Mouse (Mus musculus) megakaryocyte, embryonic 14.5 days (primary cell): Measurements from ENCODE around the gene Bag3. TPM values are rescaled to one million over a fixed set of nuclear protein-coding genes. Genes with fewer than 3 reads are reported as not detected.

Experiments used
- H3K27me3 ChIP-seq: replicated peaks from 2 replicates; pipeline ENCODE3; 2012; ENCODE audit warnings: inconsistent platforms
- H3K36me3 ChIP-seq: replicated peaks from 2 replicates; pipeline ENCODE3; 2012; ENCODE audit warnings: low read length, inconsistent platforms, mixed read lengths
- H3K4me1 ChIP-seq: 2 replicates; pipeline ENCODE4 v1.6.1; 2012; ENCODE audit warnings: inconsistent platforms
- H3K4me3 ChIP-seq: replicated peaks from 2 replicates; pipeline ENCODE3; 2012; ENCODE audit warnings: moderate library complexity, mild to moderate bottlenecking, inconsistent platforms
- H3K9me3 ChIP-seq: 2 replicates; pipeline ENCODE4 v1.6.1; 2012; ENCODE audit warnings: inconsistent platforms
- FLI1 ChIP-seq: IDR thresholded peaks from 2 replicates; pipeline ENCODE4 v1.6.1; 2012; ENCODE audit warnings: low read length, inconsistent platforms, mixed read lengths
- GATA1 ChIP-seq: IDR thresholded peaks from 3 replicates; pipeline ENCODE4 v1.6.1; 2012; ENCODE audit warnings: mixed read lengths, low read length, inconsistent platforms, borderline replicate concordance
- polyA plus RNA-seq: library from polyadenylated mRNA; stranded (reverse); fragments of >175 nt; gene quantifications from 2 replicates; pipeline ENCODE4 v1.2.3, GENCODE M21; 2012; ENCODE audit warnings: low replicate concordance; ENCODE audit not compliant: insufficient read depth

The Bag3 gene
- polyA plus RNA-seq, 1 experiment: 42.5 TPM

DNA sequence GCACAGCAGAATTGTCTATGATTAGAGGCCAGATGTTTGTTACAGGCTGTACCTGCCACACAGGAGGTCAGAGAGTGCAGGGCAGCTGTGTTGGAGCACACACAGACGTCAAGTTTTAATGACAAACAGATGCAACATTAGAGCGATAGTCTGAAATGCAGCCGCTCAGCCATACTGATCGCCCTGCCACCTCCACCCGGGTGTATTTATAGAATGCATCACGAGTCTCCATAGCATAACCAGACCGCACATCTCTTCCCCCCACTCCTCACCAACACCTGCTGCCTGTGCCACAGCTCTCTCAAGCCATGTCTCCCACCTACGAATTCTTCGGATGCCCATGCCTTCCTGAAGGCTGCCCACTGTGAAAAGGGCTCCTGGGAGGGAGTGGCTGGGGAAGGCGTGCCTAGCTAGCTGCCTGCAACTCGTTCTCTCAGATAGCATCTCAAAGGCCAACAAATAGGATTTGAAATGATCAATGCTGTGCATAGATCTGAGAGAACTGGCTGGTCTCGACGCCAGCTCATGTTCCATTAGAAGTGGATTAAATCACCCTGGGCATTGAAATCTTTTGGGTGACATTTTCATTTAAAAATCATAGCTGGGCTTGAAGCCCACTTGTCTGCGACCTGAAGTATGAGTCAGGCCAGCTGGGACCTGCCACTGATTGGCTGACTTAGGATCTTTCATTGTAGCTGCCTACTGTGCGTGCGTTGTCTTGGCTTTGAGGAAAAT lies 3.9 kb upstream of the Bag3 start:
- peaks cover 17% of the 10 kb centered on the region for H3K27me3 ChIP-seq
- H3K4me1 ChIP-seq: peaks cover 38% of the 10 kb centered on the region
- TF ChIP-seq GATA1 (no peak), FLI1 (no peak)
- no peaks in the 10 kb centered on the region for H3K36me3 ChIP-seq
- H3K4me3 ChIP-seq: no peak overlapping the region
- no peaks in the 10 kb centered on the region for H3K9me3 ChIP-seq

DNA sequence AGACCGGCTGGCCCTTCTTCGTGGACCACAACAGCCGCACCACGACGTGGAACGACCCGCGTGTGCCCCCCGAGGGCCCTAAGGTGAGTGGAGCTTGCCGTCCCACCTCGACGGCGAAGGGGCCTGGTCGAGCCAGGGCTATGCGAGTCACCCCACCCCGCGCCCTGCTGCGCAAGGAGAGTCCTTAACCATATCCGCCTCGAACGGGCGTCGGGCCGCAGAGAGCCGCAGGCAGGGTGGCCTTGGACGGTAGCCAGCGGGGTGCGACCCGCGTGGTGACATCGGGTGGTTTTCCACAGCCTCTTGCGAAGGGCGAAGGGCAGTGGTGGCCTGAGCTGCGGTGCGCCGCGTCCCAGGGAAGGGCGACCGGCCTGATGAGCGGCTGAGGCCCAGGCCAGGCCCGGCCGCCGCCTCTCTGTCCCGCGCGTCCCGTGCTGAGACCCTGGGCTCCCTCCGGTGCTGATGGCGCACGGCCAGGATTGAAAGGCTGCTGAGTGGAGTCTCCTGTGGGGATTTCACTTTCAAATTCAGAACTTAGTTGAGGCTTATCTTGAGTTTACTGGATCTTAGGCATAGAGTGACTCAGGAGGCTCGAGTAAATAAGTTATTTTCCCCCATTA lies 656 bp downstream of the Bag3 start:
- H3K36me3 ChIP-seq: peaks cover 10% of the 10 kb centered on the region
- no peaks in the 10 kb centered on the region for H3K9me3 ChIP-seq
- peaks cover 11% of the 10 kb centered on the region for H3K27me3 ChIP-seq
- H3K4me1 ChIP-seq: peaks cover 46% of the 10 kb centered on the region
- peak overlapping the region; percentile 98 for H3K4me3 ChIP-seq
- no peak for TF ChIP-seq FLI1
- TF ChIP-seq GATA1: no peak

DNA sequence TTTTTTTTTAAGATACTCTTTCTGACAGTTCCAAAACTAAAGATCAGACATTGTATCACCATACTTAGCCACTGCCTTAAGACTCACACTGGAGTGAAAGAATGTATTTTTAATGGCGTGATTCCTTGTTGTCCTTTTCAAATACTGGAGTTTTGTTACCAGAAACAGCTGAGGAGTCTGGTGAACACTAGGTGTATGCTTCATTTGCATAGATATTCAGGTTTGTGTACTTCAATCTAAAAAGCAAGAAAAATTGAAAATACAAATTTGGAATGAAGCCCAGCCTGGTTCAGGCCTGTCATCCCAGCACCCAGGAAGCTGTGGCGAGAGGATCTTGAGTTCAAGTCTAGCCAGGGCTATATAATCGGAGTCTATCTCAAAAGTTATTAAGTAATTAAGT lies 1.2 kb downstream of the Bag3 start:
- no peak for TF ChIP-seq GATA1
- no peak for TF ChIP-seq FLI1
- peaks cover 7% of the 10 kb centered on the region for H3K27me3 ChIP-seq
- H3K36me3 ChIP-seq: peaks cover 15% of the 10 kb centered on the region
- peaks cover 52% of the 10 kb centered on the region for H3K4me1 ChIP-seq
- H3K9me3 ChIP-seq: no peaks in the 10 kb centered on the region
- H3K4me3 ChIP-seq: peak overlapping the region; percentile 98

DNA sequence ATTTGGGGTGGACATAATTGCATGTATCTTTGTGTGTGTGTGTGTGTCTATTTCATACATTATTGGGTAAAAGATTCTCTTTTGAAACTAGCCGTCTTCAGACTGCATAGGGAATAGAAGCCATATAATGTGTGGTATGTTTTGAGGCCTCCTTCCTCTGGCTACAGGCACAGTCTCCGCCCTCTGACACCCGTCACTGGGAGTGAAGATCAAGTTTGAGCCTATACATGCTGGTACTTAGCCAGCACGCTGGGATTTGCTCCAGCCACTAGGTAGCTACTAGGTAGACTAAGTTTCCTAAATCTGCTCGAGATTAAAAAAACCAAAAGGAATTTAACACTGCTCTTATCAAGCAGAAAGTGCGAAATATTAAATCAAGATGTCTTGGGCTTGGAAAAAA lies 3.2 kb downstream of the Bag3 start:
- TF ChIP-seq GATA1: no peak
- TF ChIP-seq FLI1: no peak
- peak overlapping the region; percentile 19 for H3K4me3 ChIP-seq
- H3K4me1 ChIP-seq: peaks cover 72% of the 10 kb centered on the region
- no peaks in the 10 kb centered on the region for H3K27me3 ChIP-seq
- no peaks in the 10 kb centered on the region for H3K9me3 ChIP-seq
- H3K36me3 ChIP-seq: peaks cover 25% of the 10 kb centered on the region

DNA sequence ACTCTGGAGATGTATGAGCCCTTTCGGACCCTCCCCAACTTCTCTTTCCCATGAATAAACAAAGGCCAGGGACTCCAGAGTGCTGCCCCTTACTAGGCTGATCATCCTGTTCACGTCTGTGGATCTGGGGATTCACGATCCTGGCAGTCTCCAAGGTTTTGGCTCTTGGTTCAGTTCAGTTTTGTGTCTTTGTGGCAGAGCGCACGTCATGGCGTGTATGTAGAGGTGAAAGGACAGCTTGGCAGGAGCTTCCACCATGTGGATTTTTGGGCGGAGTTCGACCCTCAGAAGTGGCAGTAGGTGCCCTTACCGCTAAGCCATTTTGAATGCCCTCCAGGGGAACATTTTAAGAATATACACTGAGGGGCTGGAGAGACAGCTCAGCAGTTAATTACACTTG lies 5.2 kb downstream of the Bag3 start:
- peaks cover 84% of the 10 kb centered on the region for H3K4me1 ChIP-seq
- H3K4me3 ChIP-seq: no peak overlapping the region
- peaks cover 33% of the 10 kb centered on the region for H3K36me3 ChIP-seq
- H3K9me3 ChIP-seq: no peaks in the 10 kb centered on the region
- H3K27me3 ChIP-seq: no peaks in the 10 kb centered on the region
- no peak for TF ChIP-seq FLI1
- no peak for TF ChIP-seq GATA1

DNA sequence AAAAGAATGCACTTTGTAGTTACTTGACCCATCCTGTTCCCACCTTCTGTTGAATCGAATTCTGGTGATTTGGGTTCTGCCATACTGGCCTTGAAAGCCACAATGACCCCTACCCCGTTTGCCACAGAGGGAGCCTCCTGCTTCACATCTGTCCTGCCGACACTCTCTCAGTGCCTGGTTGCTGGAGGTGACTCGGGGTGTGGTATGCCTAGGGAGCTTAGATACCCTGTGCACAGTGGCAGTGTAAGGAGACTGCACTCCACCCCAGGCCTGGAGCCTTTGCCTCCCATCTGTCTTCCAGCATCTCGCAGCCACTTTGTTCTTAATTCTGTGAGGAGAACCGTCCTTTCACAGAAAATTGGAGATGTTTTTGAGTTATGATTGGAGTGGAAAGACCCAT lies 5.7 kb downstream of the Bag3 start:
- H3K4me3 ChIP-seq: no peak overlapping the region
- no peaks in the 10 kb centered on the region for H3K27me3 ChIP-seq
- no peaks in the 10 kb centered on the region for H3K9me3 ChIP-seq
- H3K36me3 ChIP-seq: peaks cover 38% of the 10 kb centered on the region
- H3K4me1 ChIP-seq: peaks cover 86% of the 10 kb centered on the region
- TF ChIP-seq FLI1 (no peak), GATA1 (no peak)

DNA sequence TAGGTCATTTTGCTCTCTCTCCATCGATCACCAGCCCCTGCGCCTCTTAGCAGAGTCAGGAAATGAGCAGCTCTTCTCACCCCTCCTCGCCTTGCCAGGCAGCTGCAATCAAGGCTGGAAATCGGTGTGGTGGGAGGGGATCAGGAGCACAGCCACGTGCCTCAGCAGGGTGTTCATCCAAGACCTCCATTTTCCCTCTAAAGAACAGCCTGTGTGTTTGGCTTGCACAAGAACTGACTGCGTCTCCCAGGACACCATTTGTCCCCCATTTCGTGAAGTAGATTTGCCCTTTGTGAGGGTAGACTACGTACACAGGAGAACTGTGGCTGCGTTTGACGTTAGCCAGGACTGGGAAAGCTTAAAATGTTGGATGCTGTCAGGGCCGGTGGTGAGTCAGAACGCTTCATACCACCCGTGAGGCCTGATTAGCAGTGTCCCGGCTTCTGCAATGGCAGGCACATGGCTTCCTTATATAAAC lies 6.2 kb downstream of the Bag3 start:
- Histone ChIP-seq H3K4me1 (peaks cover 89% of the 10 kb centered on the region), H3K27me3 (no peaks in the 10 kb centered on the region), H3K36me3 (peaks cover 42% of the 10 kb centered on the region), H3K9me3 (no peaks in the 10 kb centered on the region), H3K4me3 (peak overlapping the region; percentile 50)
- TF ChIP-seq GATA1: no peak
- TF ChIP-seq FLI1: no peak

DNA sequence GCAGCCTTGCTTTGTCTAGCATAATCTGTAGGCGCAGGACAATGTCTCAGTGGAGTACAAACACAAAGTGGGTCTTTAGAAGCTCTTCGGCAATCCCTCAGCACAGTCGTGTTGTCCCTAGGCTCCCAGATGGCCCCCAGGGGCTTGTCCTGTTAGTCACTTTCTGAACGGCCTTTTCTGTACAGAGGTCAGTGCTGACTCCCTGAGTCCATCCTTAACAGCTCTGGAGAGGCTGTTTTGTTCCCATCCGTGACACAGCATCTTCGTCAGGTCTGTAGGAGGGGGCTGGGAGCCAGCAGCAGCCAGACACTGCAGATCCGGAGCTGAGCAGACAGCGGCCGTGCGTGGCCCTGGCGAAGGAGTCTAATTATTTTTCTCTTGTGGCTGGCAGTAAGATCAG lies 7.6 kb downstream of the Bag3 start:
- peaks cover 52% of the 10 kb centered on the region for H3K36me3 ChIP-seq
- H3K4me1 ChIP-seq: peaks cover 95% of the 10 kb centered on the region
- TF ChIP-seq GATA1: no peak
- no peak for TF ChIP-seq FLI1
- H3K4me3 ChIP-seq: no peak overlapping the region
- no peaks in the 10 kb centered on the region for H3K27me3 ChIP-seq
- H3K9me3 ChIP-seq: no peaks in the 10 kb centered on the region

DNA sequence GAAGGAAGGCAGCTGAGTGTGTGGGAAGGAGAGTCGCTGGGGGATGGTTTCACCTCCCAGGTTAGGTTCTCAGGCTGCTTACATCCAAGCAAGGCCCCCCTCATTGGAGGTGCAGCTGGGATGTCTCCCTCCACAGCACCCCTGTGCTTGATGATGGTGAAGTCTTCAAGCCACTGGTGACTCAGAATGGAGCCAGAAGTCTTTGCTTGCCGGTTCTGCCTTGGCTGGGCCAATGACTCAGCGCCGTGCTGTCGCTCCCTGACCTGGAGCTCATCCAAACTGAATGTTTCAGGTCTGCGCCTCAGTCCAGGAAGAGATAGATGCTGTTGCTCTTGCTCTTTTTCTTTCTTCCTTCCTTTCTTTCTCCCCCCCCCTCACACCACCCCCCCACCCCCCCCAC lies 8.5 kb downstream of the Bag3 start:
- no peaks in the 10 kb centered on the region for H3K27me3 ChIP-seq
- peaks cover 98% of the 10 kb centered on the region for H3K4me1 ChIP-seq
- H3K4me3 ChIP-seq: peak overlapping the region; percentile 12
- no peaks in the 10 kb centered on the region for H3K9me3 ChIP-seq
- peaks cover 56% of the 10 kb centered on the region for H3K36me3 ChIP-seq
- TF ChIP-seq FLI1: no peak
- TF ChIP-seq GATA1: no peak

DNA sequence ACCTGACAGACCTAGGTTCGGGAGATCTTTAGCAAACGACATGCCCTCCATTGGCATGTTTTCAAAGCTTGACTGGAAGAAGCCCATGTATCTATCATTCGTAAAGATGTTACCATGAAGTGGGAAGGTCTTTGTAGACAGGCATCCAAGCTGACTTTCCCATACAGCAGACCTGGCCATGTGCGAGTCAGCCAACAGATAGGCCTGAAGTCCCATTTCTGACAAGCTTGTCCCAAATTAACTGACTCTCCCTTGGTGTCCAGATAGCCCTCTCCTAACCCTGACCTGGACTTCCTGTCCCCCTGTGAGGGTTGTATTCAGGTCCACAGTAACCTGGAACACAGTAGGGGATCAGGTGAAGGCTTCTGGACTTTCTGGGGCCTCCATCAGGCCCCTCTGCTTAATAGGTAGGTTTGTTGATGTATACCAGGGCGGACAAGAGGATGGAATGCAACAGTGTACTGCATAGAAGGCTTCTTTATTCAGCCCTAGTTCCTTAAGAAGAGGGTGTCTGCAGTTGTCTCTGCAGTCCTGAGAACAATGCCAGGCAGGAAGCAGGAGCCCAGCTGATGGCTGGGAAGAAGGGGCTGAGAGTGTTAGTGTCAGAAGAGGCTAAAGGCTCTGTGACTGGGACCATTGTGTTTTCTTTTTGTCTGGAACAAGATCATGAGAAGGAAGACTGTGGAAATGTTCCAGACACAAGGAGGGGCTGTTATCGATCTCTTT lies 9.2 kb downstream of the Bag3 start:
- Histone ChIP-seq H3K4me3 (peak overlapping the region; percentile 38), H3K4me1 (peaks cover 96% of the 10 kb centered on the region), H3K27me3 (no peaks in the 10 kb centered on the region), H3K36me3 (peaks cover 61% of the 10 kb centered on the region), H3K9me3 (no peaks in the 10 kb centered on the region)
- TF ChIP-seq GATA1 (no peak), FLI1 (no peak)
